Mouse (Mus musculus) ovary, postnatal 36 days (tissue): ENCODE results near the gene Mmp27.

Source experiments
- DNase-seq: peaks from one replicate; pipeline ENCODE4 v3.0.0; 2022; ENCODE audit warnings: low spot score, mixed read lengths

The Mmp27 gene

GRCm38 (mm10) chr9:7602982-7603742 is 32.0 kb downstream of the Mmp27 start:
- peak; percentile 59 for DNase-seq

- no peak for DNase-seq
Measured at GRCm38 (mm10) chr9:7604005-7604404, 32.8 kb downstream of the Mmp27 start.

- DNase-seq: no peak
Measured at GRCm38 (mm10) chr9:7605638-7606037, 34.4 kb downstream of the Mmp27 start.

- DNase-seq: no peak
Measured at GRCm38 (mm10) chr9:7622582-7622981, 51.4 kb downstream of the Mmp27 start.

- DNase-seq: no peak
Measured at GRCm38 (mm10) chr9:7627931-7628330, 56.7 kb downstream of the Mmp27 start, which contains the start of gene Mmp20. TSS of gene Mmp20 (plus strand) at chr9:7628231.
